Mouse (Mus musculus) adrenal gland, postnatal 0 days (tissue): Measurements from ENCODE around the gene Tradd. TPM values are rescaled to one million over a fixed set of nuclear protein-coding genes. Genes with fewer than 3 reads are reported as not detected.

Experiments used
- microRNA-seq: library from miRNA; unstranded; fragments of <30 nt; microRNA quantifications from one replicate; pipeline ENCODE4, GENCODE M21; 2016; ENCODE audit warnings: borderline replicate concordance; ENCODE audit not compliant: insufficient number of aligned reads
- polyA plus RNA-seq: library from polyadenylated mRNA; unstranded; fragments of >200 nt; fragmentation: Nextera tagmentation; extraction: Ambion mirVana; gene quantifications from 2 replicates; pipeline ENCODE4 v1.2.1, GENCODE M21; 2015

Gene Tradd
- 26.7 and 34.2 TPM in 2 replicates for polyA plus RNA-seq

GRCm38 (mm10) chr8:105264024-105264982 lies at the start of gene Tradd, which contains the start of gene Fbxl8:
Gene Tradd, minus strand, starts transcription at chr8:105264609.
Gene Fbxl8, plus strand, starts transcription at chr8:105264648.

DNA sequence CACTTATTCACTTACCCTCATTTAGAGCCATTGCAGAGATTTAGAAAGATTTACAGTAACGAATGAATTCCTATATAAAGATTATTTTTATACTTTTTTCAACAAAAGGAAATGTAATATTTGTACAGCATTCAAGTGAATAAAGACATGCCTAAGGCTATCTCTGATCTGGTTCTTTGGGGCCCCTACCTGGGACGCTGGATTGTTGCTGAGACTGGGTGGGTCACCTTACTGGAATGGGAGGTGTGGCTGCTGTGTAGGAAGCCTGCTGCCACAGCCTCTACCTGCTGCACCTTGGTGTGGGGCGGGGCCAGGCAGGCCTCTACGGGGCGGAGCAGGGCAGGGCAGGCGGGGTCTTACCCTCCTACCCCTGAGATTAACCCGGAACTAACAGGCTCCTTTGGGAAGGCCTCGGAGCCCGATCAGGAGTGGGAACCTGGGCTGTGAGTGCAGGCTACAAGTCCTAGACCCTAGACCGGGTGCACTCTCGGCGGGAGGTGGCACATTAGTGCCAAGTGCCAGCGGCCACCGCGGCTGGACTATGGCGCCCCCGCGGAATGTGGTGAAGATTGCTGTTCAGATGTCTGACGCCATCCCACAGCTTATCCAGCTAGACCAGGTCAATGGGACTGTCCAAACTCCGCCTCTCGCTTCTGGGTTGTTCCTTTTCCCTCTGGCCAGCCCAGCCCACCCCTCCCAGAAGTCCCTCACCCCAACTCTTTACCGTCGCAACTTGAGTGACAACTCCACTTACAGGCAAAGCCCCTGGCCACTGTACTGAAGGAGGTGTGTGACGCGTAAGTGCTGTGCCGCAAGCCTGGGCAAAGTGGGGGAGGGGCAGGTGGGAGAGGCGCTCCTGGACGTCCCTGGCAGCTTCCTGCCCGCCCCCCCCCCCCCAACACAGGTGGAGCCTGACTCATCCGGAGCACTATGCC lies 41.1 kb upstream of the Tradd start, which contains the start of gene Elmo3:
Gene Elmo3 (plus strand): TSS at position 391 of the 935 bp plus-strand sequence.

GRCm38 (mm10) chr8:105297511-105298192 lies 33.2 kb upstream of the Tradd start, which contains the start of gene E2f4:
Gene E2f4, plus strand, starts transcription at chr8:105297663.

DNA sequence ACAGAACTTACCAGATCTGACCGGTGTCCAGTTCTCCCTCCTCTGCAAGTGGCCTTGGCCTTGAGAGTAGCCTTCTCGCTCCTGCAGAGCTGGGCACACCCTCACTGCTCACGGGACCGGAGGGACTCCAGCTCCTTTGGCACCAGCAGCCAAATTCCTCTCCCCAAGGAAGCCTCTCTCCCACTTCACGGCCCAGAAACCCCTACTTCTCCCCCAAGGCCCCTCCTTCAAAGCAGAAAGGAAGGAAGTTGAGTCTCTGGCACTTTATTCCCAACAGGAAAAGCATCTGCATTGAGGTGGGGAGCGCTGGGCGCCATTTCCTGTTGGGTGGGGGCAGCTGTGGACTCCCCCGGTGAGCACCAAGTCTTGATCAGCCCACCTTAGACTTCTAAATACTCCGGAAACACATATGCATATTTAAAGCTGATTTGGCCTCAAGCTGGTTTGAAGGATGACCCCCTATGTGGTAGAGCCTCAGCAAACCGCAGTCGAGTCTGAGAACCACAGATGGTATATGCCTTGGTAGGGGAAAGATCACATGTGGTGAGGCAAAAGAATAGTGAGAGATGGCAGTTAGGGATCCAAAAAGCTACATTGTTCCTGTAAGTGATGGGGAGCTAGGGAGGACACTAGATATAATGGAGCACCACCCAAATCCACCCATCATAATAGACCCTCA lies 31.6 kb upstream of the Tradd start, which contains the start of gene Exoc3l:
Gene Exoc3l (minus strand): TSS at position 207 of the 679 bp plus-strand sequence.

DNA sequence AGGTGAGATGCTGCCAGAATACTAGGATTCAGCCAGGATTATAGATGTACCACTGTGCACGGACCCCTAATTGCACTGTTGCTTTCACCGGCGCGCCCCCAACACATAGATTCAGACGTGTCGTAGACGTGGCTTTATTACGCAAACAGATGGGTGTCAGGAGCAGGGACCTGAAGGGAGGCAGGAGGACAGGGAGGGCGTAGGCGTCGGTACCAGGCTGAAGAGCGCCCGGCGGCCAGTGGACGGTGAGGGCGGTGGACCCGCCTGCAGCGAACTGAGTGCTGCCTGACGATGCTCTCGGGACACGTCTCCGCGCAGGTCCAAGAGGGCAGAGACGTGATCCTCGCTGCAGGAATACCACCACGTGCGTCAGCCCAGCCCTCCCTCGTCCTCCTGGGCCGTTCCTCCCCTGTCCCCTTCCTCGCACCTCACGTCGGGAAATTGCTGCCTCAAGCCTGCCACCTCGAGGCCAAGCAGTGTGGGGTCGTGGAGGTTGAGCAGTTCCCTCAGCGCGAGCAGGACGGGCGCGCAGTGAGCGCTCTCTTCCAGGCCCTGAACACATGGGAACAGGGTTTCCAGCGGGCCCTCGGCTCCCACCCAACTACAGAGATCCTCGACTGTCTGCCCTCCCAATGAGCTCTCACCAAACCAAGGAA lies 25.5 kb upstream of the Tradd start, which contains the start of gene 4931428F04Rik:
Gene 4931428F04Rik (minus strand): TSS at position 60 of the 656 bp plus-strand sequence.

DNA sequence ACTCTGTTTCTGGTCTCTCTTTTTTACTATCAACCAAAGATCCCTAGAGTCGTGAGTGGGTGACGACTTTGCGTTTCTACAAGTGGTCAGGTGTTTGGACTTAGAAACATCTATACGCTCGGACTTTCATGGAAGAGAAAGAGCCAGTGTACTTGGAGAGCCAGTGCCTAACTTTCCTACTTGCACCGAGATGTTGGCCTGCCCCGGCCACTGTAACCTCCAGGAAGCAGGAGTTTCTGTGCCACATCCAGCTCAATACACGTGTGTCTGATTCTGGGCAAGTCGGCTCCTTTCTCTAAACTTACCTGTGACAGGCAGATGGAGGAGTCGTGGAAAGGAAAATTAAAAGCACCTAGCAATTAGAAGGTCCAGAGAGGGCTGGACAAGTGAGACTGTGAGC lies 11.4 kb upstream of the Tradd start, which contains the start of gene Nol3:
Gene Nol3 (plus strand): TSS at position 301 of the 400 bp plus-strand sequence.

DNA sequence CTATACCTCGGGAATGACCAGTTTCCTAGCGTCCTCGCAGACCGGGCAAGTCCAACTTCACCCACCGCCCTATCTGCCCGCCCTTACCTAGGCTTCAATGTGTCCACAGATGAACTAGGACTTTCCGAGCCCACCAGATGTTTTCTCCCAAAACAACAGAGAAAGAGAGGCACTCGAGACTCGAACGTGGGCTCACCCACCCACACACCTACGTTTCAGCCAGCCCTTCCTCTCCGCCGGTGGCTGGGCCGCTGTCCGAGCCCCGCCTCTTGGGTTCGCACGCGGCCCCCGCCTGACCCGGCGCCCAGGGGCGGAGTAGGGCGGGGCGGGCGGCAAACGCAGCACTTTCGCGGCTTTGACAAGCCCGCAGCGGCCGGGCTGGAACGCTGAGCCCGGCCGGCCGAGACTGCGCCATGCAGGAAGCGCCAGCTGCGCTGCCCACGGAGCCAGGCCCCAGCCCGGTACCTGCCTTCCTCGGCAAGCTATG lies 5.1 kb upstream of the Tradd start, which contains the start of gene Hsf4:
Gene Hsf4 (plus strand): TSS at position 341 of the 487 bp plus-strand sequence.

DNA sequence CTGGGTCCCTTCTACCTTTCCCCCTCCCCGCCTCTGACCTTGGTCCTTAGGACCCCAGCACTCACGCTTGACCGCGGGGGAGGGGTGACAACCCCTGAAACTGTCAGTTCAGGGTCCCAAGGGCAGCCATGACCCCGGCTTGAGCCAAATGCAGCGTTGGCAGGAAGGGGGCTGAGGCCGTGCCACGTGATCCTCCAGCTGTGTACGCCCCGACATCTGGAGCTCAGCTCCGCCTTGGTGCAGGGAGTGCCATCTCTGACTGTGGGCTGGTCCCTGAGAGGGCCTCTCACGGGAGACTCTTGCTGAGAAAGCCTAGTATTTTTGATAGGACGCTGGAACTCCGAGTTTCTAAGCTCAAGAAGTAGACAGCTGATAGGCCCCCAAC lies 9.5 kb downstream of the Tradd start, which contains the start of gene B3gnt9:
Gene B3gnt9 (minus strand): TSS at position 188 of the 385 bp plus-strand sequence.

DNA sequence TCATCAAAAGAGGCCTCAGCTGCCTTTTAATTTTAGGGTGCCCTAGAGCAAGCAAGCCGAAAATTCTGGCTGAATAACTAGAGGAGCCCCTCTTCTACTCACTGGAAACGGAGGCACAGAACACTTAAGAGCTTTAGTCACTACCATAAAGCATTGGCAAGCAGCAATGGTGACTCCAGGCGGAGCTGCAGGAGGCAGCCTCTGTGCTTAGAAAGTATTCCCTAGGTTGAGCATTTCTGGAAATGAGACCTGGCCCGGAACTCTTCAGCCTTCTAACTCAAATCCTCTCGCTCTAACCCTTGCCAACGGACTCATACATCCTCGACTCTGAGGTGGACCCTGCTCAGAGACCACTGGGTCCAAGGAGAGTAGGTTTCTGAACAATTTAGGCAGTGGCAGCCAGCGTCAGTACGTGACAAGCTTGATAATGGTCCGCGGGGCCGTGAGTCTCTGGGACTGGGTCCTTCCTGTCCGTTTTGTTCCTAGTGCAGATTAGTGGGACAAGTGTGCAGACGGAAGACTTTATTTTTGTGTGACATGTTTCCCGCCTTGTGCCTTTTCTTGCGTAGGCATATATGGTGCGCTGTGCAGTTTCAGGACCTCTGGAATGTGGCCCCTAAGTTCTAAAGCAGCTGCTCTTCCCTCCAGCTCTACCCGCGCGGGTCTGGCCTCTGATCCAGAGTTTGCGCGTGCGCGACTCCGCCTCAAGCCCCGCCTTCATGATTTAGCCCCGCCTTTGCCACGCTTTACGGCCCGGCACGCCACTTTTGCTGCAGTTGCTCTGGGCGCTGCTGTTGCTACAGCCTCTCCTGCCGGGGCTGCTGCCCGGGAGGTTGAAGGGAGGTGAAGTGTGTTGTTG lies 39.8 kb downstream of the Tradd start, which contains the start of gene D230025D16Rik:
Gene D230025D16Rik (plus strand): TSS at position 733 of the 859 bp plus-strand sequence.

Small RNAs within 50 kb of the gene (microRNA-seq; reads per million reads assigned to microRNA genes)
- gene Gm27320: not detected
- gene Mir328: 268 reads per million, percentile 57 among the genes with 10 or more reads in this experiment

Other genes with a start within 250 kb of the Tradd start
- 1.4 and 1.5 TPM in 2 replicates for gene Ces3a, start 216.0 kb downstream of the Tradd start, polyA plus RNA-seq
- gene Ces3b, start 180.9 kb downstream of the Tradd start, polyA plus RNA-seq: not detected in 2 replicates
- gene Ces4a, start 132.8 kb downstream of the Tradd start, polyA plus RNA-seq: not detected in 2 replicates
- 46.7 and 52.1 TPM in 2 replicates for gene Cbfb, start 93.9 kb downstream of the Tradd start, polyA plus RNA-seq
- gene D230025D16Rik, start 39.5 kb downstream of the Tradd start, polyA plus RNA-seq: 15.0 and 24.6 TPM in 2 replicates
- gene B3gnt9, start 9.5 kb downstream of the Tradd start, polyA plus RNA-seq: 18.4 and 28.4 TPM in 2 replicates
- 1.5 and 2.9 TPM in 2 replicates for gene Fbxl8, start within 50 bp of the Tradd start, polyA plus RNA-seq
- 0.16 and 0.23 TPM in 2 replicates for gene Hsf4, start 5.2 kb upstream of the Tradd start, polyA plus RNA-seq
- 1.3 and 3.5 TPM in 2 replicates for gene Nol3, start 11.5 kb upstream of the Tradd start, polyA plus RNA-seq
- 4.5 and 7.9 TPM in 2 replicates for gene 4931428F04Rik, start 25.3 kb upstream of the Tradd start, polyA plus RNA-seq
- 6.5 and 16.8 TPM in 2 replicates for gene Exoc3l, start 31.5 kb upstream of the Tradd start, polyA plus RNA-seq
- 37.7 and 47.4 TPM in 2 replicates for gene E2f4, start 33.1 kb upstream of the Tradd start, polyA plus RNA-seq
- gene Elmo3, start 41.0 kb upstream of the Tradd start, polyA plus RNA-seq: 4.0 and 8.4 TPM in 2 replicates
- 5.5 and 9.6 TPM in 2 replicates for gene Lrrc29, start 61.7 kb upstream of the Tradd start, polyA plus RNA-seq
- gene Tmem208, start 61.7 kb upstream of the Tradd start, polyA plus RNA-seq: 154 and 181 TPM in 2 replicates
- 1.1 and 1.2 TPM in 2 replicates for gene Fhod1, start 83.3 kb upstream of the Tradd start, polyA plus RNA-seq
- gene Slc9a5, start 84.2 kb upstream of the Tradd start, polyA plus RNA-seq: 0.87 and 0.96 TPM in 2 replicates
- 0.07 and 0.09 TPM in 2 replicates for gene Plekhg4, start 108.7 kb upstream of the Tradd start, polyA plus RNA-seq
- gene Kctd19, start 148.9 kb upstream of the Tradd start, polyA plus RNA-seq: 0.09 and 0.12 TPM in 2 replicates
- gene Lrrc36, start 149.0 kb upstream of the Tradd start, polyA plus RNA-seq: 1.5 and 2.0 TPM in 2 replicates
- 223 and 469 TPM in 2 replicates for gene Tppp3, start 206.9 kb upstream of the Tradd start, polyA plus RNA-seq
- gene Zdhhc1, start 232.3 kb upstream of the Tradd start, polyA plus RNA-seq: 23.7 and 25.9 TPM in 2 replicates